Mouse (Mus musculus) testis, adult 2 months (tissue): ENCODE data around the gene Cnga3.

Experiments used
- CTCF ChIP-seq: fragments of 200-500 bp; IDR thresholded peaks from 2 replicates; pipeline ENCODE4 v1.5.1; 2012; ENCODE audit warnings: low read depth, mild to moderate bottlenecking, inconsistent platforms, low read length, moderate library complexity; ENCODE audit not compliant: control insufficient read depth, insufficient read depth, insufficient replicate concordance
- POLR2A ChIP-seq: fragments of 200-500 bp; IDR thresholded peaks from 2 replicates; pipeline ENCODE4 v1.6.1; 2012; ENCODE audit warnings: low read depth, mild to moderate bottlenecking, inconsistent platforms, low read length, moderate library complexity; ENCODE audit not compliant: control insufficient read depth

GRCm38 (mm10) chr1:37309939-37310515, 95.8 kb downstream of the Cnga3 start:
- TF ChIP-seq CTCF (no peak), POLR2A (no peak)
